Mouse (Mus musculus): ENCODE results near the gene Rundc3a.
"Not testable (repeated sequence)": the region's sequence is repeated elsewhere in the genome, so short reads cannot be mapped to it uniquely, and the experiment has no call there.

Gene Rundc3a

GRCm38 (mm10) chr11:102367504-102368280 is 25.5 kb upstream of the Rundc3a start:
- no peak for DNase-seq (ENCODE audit: low spot score in 2 of 2)

- no peak for DNase-seq (ENCODE audit: low spot score in 2 of 2)
Measured at GRCm38 (mm10) chr11:102368347-102368746, 24.9 kb upstream of the Rundc3a start.

GRCm38 (mm10) chr11:102369263-102369662 is 23.9 kb upstream of the Rundc3a start:
- no peak for DNase-seq (ENCODE audit: low spot score in 2 of 2)

- DNase-seq (ENCODE audit: low spot score in 2 of 2): no peak
Measured at GRCm38 (mm10) chr11:102370285-102370684, 22.9 kb upstream of the Rundc3a start.

DNA sequence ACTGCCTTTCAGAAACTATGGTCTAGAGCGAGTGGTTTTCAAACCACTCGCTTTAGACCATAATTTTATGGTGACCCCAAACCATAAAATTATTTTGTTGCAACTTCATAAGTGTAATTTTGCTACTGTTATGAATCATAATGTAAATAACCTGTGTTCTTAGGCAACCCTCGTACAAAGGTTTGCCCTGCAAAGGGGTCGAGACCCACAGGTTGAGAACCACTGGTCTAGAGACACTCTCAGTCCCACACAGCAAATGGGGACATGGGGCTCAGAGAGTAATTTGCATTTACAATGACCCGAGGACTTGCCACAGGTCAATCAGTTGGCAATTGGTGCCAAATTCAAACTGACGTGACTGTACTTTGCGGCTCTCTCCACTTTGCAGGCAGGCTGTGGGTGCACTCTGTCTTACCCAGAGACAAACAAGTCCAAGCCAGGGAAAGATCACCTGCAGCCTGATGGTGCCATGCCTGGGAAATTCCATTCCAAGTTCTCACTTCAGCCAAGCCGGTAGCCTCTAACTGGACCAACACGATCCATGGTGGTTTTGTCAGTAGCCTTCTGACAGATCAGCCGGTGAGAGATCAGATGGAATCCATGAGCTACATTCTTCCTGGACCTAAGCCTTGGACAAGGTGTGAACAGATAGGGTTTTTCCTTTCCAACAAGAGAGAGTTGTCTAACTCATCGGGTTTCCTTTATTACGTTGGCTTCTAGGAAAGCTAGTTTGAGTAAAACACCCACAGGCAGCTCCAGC is 21.1 kb upstream of the Rundc3a start:
- no peak for DNase-seq (ENCODE audit: low spot score in 2 of 2)

DNA sequence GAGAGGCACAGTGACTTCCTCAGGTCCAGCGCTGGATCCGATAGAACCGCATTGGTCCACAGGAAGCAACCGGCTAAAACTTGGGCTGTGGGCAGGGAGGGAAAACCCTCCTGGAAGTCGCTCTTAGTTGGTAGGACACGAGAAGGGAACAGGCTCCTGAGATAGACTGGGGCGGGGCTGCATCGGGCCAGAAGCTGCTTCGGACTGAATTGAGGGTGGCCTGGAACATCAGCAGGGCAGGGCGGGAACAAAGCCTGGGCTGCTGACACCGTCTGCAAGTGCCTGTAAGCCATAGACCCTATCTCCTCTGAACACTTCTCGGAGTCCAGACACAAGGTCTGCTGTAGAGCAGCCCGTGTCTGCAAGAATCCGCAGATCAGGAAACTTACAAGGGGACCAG is 20.3 kb upstream of the Rundc3a start:
- no peak for DNase-seq (ENCODE audit: low spot score in 2 of 2)

- no peak for DNase-seq (ENCODE audit: low spot score in 2 of 2)
Measured at GRCm38 (mm10) chr11:102373646-102374045, 19.6 kb upstream of the Rundc3a start.

DNA sequence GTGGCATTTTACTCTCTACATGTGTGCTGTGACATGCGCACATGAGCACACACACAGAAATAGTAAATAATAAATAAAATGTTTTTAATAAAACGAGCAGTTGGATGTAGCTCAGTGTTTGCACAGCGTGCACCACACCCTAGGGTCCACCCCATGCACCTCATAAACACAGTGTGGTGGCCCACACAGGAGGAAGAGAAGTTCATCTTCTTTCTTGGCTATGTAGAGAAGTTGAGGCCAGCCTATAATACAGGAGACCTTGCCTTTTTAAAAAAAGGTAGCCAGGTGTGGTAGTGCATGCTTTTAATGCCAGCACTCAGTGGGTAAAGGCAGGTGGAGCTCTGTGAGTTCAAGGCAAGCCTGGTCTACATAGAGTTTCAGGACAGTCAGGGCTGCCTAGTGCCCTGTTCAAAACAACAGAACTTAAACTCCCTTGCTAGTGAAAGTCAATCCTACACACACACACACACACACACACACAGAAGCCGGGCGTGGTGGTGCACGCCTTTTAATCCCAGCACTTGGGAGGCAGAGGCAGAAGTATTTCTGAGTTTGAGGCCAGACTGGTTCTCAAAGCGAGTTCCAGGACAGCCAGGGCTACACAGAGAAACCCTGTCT is 19.0 kb upstream of the Rundc3a start:
- DNase-seq (ENCODE audit: low spot score in 2 of 2): no peak

DNA sequence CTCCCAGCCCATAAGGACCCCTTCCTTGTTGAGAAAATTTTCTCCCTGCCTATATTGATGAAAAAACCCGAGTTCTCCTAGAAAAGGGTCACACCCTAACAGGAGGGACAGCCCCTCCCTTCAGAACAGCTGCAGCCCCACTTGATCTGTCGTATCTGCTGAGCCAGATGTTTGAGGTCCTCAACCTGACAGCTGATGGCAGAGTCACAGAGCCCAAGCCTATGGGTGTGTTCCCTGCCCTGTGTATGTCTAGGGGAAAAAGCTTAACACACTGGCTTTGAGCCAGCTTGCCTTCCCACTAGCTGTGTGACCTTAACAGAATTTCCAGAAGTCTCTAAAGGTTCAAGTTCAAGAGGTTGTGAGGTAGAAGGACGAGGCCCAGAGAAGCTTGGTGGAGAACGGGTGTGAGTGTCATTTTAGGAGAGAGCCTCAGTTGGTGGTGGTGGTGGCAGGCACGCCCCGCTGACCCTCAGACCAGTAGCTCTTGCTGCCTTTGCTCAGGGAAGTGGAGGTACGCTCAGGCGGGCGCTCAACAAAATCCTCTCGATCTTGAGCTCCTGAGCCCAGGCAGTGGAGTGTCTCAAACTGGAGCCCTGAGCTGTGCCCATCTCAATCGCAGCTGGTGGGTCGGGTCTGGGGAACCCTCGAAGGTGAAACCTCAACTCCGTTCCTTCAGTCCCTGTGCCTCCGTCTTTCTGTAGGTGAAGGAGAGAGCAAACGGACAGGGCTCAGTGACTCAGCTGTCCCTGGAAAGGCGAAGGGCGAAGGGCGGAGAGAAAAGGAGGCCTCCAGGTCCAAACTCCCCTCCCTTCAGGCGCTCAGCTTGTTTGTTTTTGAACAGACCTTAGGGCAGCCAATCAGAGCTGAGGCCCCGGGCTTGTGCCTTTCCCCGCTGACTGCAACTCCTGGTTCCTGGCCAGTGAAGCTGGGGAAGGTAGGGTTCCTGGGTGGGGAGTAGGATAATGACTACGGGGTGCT is 17.7 kb upstream of the Rundc3a start:
- no peak for DNase-seq (ENCODE audit: low spot score in 2 of 2)

GRCm38 (mm10) chr11:102376196-102376835 is 16.9 kb upstream of the Rundc3a start:
- no peak for DNase-seq (ENCODE audit: low spot score in 2 of 2)

DNA sequence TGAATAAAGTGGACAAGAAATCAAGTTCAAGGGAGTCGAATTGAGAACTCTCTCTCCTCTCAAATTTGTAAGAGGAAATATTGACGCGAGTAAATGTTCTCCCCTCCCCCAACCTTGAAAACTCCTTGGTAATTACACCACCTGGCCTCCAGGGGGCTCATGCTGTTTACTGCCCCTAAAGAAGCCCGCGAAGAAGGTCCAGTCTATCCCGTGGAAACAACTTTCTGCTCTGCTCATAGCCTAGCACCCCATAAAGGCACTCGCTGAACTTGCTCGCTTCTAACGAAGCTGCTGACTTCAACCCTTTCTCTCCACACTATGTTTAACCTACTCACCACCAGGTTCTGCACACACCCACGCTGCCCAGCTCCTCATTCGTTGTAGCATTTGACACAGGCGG is 16.0 kb upstream of the Rundc3a start:
- no peak for DNase-seq (ENCODE audit: low spot score in 2 of 2)

DNA sequence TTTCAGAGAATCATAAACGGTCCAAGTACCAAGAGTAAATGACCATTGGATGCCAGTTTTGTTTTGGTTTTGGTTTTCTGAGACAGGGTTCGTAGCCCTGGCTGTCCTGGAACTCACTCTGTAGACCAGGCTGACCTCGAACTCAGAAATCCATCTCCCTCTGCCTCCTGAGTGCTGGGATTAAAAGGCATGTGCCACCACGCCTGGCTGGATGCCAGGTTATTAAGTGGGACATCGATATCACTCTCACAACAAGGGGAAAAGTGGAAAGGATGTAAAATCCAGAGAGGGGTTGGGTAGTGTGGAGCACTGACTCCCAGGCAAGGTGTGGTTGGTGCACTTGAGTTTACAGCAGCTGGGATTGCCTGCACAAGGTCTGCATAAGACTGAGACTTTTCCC is 13.1 kb upstream of the Rundc3a start:
- no peak for DNase-seq (ENCODE audit: low spot score in 2 of 2)

- no peak for DNase-seq (ENCODE audit: low spot score in 2 of 2)
Measured at GRCm38 (mm10) chr11:102381341-102382100, 11.7 kb upstream of the Rundc3a start.

DNA sequence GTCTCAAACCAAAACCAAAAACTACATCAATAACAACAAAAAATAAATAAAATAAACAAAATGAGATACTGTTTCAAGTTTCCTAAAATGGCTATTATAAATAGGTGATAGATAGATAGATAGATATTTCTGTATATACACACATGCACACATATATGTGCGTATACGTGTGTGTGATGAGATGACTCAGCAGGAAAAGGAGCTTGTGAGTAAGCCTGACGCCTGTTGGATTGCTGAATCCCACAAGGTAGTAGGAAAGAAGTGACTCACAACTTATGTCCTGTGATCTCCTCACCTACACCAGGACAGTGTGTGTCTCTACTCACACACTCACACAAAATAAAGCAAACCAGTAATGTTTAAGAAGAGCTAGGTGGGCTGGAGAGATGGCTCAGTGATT is 10.4 kb upstream of the Rundc3a start:
- DNase-seq (ENCODE audit: low spot score in 2 of 2): no peak

DNA sequence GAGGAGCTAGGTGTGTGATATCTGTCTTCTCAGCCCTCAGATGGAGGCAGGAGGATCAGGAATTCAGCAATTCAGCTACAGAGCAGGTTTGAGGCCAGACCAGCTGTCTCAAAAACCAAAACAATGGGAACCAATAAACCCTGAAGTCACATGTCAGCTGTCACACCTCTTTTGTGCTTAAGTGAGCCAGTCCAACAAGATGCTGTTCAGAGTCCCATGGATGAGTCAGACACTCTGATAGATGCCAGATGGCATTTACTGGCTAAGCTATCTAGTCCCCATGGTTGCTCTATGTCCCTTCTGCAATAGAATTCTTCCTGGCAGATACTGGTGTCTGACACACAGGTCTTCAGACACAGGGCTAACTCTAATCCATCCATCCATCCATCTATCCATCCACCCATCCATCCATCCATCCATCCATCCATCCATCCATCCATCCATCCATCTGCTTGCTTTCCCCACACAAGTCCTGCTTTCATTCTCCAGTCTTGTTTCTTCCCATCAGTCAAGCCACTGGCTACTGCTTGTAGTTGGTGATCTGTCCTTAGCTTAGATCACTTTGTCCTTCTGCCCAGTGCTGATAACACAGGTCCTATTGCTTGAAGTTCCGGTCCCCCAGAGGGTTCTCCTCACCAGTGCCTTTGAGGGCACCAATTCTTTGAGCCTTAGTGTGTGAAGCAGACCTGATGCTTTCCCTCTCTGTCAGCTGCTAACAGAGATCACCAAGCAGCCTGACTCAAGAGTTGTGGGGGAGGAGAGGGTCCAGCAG is 9.7 kb upstream of the Rundc3a start:
- no peak for DNase-seq (ENCODE audit: low spot score in 2 of 2)

DNA sequence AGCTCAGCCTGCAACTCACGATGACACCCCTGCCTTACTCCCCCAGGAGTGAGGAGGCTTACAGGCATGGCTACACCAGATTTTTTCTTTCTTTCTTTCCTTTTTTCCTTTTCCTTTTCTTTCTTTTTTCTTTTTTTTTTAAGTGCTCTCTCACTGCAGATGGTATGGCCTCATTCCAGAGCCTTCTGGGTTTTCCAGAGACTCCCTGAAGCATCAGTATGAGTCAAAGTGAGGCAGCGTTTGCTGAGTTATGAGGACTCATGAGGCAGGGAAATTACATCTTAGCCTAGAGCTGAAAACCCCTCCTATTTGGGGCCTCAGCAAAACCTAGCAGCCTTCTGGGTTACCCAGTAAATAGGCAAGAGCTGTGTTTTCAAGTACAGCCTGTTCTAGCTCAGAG is 8.8 kb upstream of the Rundc3a start:
- DNase-seq (ENCODE audit: low spot score in 2 of 2): no peak

DNA sequence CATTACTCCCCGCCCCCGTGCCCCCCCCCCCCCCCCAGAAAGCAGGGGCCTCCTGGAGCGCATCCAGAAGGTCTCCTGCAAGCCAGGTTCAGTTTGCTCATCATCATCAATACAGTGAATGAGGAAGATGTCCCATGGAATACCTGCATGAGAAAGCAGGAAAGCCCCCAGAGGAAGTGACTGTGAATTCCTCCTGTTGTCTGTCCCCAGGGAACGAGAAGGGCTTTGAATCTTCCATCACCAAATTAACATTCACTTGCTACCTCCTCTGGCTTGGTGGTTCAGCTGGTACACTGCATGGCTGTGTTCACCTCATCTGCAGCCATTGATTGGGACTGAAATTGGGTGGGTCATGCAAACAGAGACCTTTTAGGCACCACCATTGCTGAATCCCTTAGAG is 8.1 kb upstream of the Rundc3a start:
- no peak for DNase-seq (ENCODE audit: low spot score in 2 of 2)

- no peak for DNase-seq (ENCODE audit: low spot score in 2 of 2)
Measured at GRCm38 (mm10) chr11:102386121-102386520, 7.1 kb upstream of the Rundc3a start.

DNA sequence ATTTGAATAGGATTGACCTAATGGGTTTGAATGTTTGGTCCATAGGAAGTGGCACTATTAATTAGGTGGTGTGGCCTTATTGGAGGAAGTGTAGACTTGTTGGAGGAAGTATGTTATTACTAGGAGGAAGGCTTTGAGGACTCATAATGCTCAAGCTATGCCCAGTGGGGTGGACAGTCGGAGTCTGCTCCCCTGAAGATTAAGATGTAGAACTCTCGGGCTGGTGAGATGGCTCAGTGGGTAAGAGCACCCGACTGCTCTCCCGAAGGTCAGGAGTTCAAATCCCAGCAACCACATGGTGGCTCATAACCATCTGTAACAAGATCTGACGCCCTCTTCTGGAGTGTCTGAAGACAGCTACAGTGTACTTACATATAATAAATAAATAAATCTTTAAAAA is 3.8 kb upstream of the Rundc3a start:
- DNase-seq (ENCODE audit: low spot score in 2 of 2): not testable (repeated sequence)

Data from frontal cortex, postnatal 25 days (tissue).